Comparison of ENCODE assay signal across 7 mouse cellular contexts in genomic region chr15:32766011-32766701, GRCm38 (mm10).
DNase-seq lines count a peak whose midpoint lies in the region; ATAC-seq and TF ChIP-seq lines count a peak whose summit lies in the region.

No protein-coding gene starts in this region.

- H3ac ChIP-seq in myocyte (ENCODE audit: control insufficient read depth, insufficient read length), result no peak overlapping the region

- no peaks in the 10 kb centered on the region for H3K79me2 ChIP-seq in myocyte (ENCODE audit: control insufficient read depth, insufficient read depth)

- ATAC-seq in common myeloid progenitor, adult 5-6 weeks (replicated peaks; ENCODE audit: low read depth, poor library complexity, severe bottlenecking), result peak; percentile 89
- ATAC-seq in intestine, embryonic 14.5 days (replicated peaks; ENCODE audit: low FRiP score, low TSS enrichment, low read depth), result peak; percentile 70; the same call in 1 of the 2 replicates

- intact Hi-C loops in left cerebral cortex, adult 2 months (cut with DNase I), result loop anchor here (5.0 to 10.0 kb wide), 2 partner anchors 1091 to 1164 kb away; partner anchors contain the start of genes Cct5 and Fam173b

- no peaks in the 10 kb centered on the region for H3K9me3 ChIP-seq in intestine, embryonic 14.5 days (ENCODE audit: control insufficient read depth, low read length)

- H3K27ac ChIP-seq in left cerebral cortex, adult 2 months, result no peak overlapping the region
- H3K27ac ChIP-seq in intestine, embryonic 14.5 days (ENCODE audit: low read depth), result no peak overlapping the region

- H3K4me2 ChIP-seq in intestine, embryonic 14.5 days (ENCODE audit: low read length), result no peak overlapping the region
- no peak overlapping the region for H3K4me2 ChIP-seq in myocyte (ENCODE audit: low read depth)

- WGBS in intestine, embryonic 14.5 days, result 9% methylated on average over 4 of the region's 4 CpGs

- no peak overlapping the region for H3K4me3 ChIP-seq in left cerebral cortex, adult 2 months
- no peak overlapping the region for H3K4me3 ChIP-seq in intestine, embryonic 14.5 days (ENCODE audit: low read depth, low read length)
- no peak overlapping the region for H3K4me3 ChIP-seq in myocyte

- TF ChIP-seq CTCF in left cerebral cortex, adult 2 months (IDR thresholded peaks at IDR 0.05), result peak; percentile 84

- H3K36me3 ChIP-seq in intestine, embryonic 14.5 days (ENCODE audit: control insufficient read depth, insufficient read depth, low read length), result no peaks in the 10 kb centered on the region
- no peaks in the 10 kb centered on the region for H3K36me3 ChIP-seq in myocyte (ENCODE audit: control insufficient read depth, insufficient read depth)

- DNase-seq in left cerebral cortex, adult 2 months (ENCODE audit: extremely low spot score in 1 of 2, low spot score in 2 of 2), result peak in 1 of 2 experiments; percentile 14
- DNase-seq in left cerebral cortex, adult 8-10 months (ENCODE audit: low spot score in 2 of 2), result no peak
- DNase-seq in Muller cell, postnatal 12 days (ENCODE audit: inconsistent ontology term), result peak; percentile 70
- DNase-seq in intestine, embryonic 14.5 days (ENCODE audit: low spot score), result no peak
- no peak for DNase-seq in thymus, postnatal 36 days

- H3K4me1 ChIP-seq in intestine, embryonic 14.5 days (replicated peaks; ENCODE audit: control insufficient read depth, insufficient read depth, low read length), result no peaks in the 10 kb centered on the region

- no peak overlapping the region for H3K9ac ChIP-seq in intestine, embryonic 14.5 days (ENCODE audit: low read length)

- TF ChIP-seq POLR2A in myocyte (IDR thresholded peaks at IDR 0.05; ENCODE audit: insufficient read length, low read depth), result no peak

- H3K27me3 ChIP-seq in intestine, embryonic 14.5 days (replicated peaks; ENCODE audit: control insufficient read depth, insufficient read depth, low read length), result no peaks in the 10 kb centered on the region
- no peaks in the 10 kb centered on the region for H3K27me3 ChIP-seq in myocyte (ENCODE audit: control insufficient read depth, insufficient read depth, insufficient read length)

TF ChIP-seq in myocyte, 11 proteins besides CTCF, POLR2A, EP300 and RAD21:
- TF ChIP-seq CEBPB (IDR thresholded peaks at IDR 0.05; ENCODE audit: insufficient read depth, poor library complexity, severe bottlenecking), result 0 out of 2 replicates have a peak, but pooled peaks have one; percentile 17
- TF ChIP-seq MAX (IDR thresholded peaks at IDR 0.05; ENCODE audit: low read depth), result no peak
